Mouse (Mus musculus) liver, adult 2 months (tissue): ENCODE measurements around the gene Aip. TPM values are rescaled to one million over a fixed set of nuclear protein-coding genes. Genes with fewer than 3 reads are reported as not detected.

ENCODE experiments used
- DNase-seq: peaks from one replicate; pipeline ENCODE4 v3.0.0-alpha.2; 2011; ENCODE audit warnings: low read depth, low spot score; ENCODE audit errors: extremely low read depth
- H3K27ac ChIP-seq: fragments of 200-500 bp; replicated peaks from 2 replicates; pipeline ENCODE4 v1.5.1; 2012; ENCODE audit warnings: low read depth, mild to moderate bottlenecking, control low read depth, inconsistent platforms, low read length; ENCODE audit not compliant: insufficient read depth
- H3K27me3 ChIP-seq: fragments of 200-500 bp; 2 replicates; pipeline ENCODE4 v1.6.1; 2012; ENCODE audit warnings: mild to moderate bottlenecking, moderate library complexity, low read length, inconsistent platforms; ENCODE audit not compliant: control insufficient read depth, insufficient read depth
- H3K36me3 ChIP-seq: fragments of 200-500 bp; 2 replicates; pipeline ENCODE4 v1.6.1; 2012; ENCODE audit warnings: low read length, inconsistent platforms; ENCODE audit not compliant: control insufficient read depth, insufficient read depth
- H3K4me1 ChIP-seq: fragments of 200-500 bp; 2 replicates; pipeline ENCODE4 v1.6.1; 2011; ENCODE audit warnings: low read length; ENCODE audit not compliant: control insufficient read depth, insufficient read depth
- H3K4me3 ChIP-seq: fragments of 200-500 bp; 2 replicates; pipeline ENCODE4 v1.5.1; 2011; ENCODE audit warnings: low read depth, mild to moderate bottlenecking, control low read depth, low read length, moderate library complexity; ENCODE audit not compliant: insufficient read depth
- H3K79me2 ChIP-seq: fragments of 200-500 bp; 2 replicates; pipeline ENCODE4 v1.6.1; 2012; ENCODE audit warnings: inconsistent platforms, mild to moderate bottlenecking, low read length, moderate library complexity; ENCODE audit not compliant: control insufficient read depth, insufficient read depth
- H3K9ac ChIP-seq: fragments of 200-500 bp; 2 replicates; pipeline ENCODE4 v1.6.1; 2012; ENCODE audit warnings: low read depth, mild to moderate bottlenecking, control low read depth, inconsistent platforms, low read length
- CTCF ChIP-seq: fragments of 200-500 bp; IDR thresholded peaks from 2 replicates; pipeline ENCODE4 v1.5.1; 2011; ENCODE audit warnings: low read depth, low read length, control low read depth
- POLR2A ChIP-seq: fragments of 200-500 bp; IDR thresholded peaks from 2 replicates; pipeline ENCODE4 v1.6.1; 2011; ENCODE audit warnings: low read length, control low read depth; ENCODE audit not compliant: insufficient read depth; ENCODE audit errors: extremely low read depth
- WGBS: fragments of 180-500 bp; shearing (Covaris S2); methylation state at CpG from one replicate; pipeline ENCODE4 v1.1.7; 2018; 5-methylcytosine and 5-hydroxymethylcytosine counted together
- polyA plus RNA-seq: library from polyadenylated mRNA; depleted of rRNA; stranded (reverse); fragments of >200 nt; gene quantifications from 2 replicates; pipeline ENCODE4 v1.2.3, GENCODE M21; 2012
- total RNA-seq: library from RNA; depleted of rRNA; stranded (reverse); fragments of >200 nt; gene quantifications from 2 replicates; pipeline ENCODE4 v1.2.3, GENCODE M21; 2014

The Aip gene
- total and polyA plus RNA-seq, 2 experiments = 16.5 to 30.0 TPM

DNA sequence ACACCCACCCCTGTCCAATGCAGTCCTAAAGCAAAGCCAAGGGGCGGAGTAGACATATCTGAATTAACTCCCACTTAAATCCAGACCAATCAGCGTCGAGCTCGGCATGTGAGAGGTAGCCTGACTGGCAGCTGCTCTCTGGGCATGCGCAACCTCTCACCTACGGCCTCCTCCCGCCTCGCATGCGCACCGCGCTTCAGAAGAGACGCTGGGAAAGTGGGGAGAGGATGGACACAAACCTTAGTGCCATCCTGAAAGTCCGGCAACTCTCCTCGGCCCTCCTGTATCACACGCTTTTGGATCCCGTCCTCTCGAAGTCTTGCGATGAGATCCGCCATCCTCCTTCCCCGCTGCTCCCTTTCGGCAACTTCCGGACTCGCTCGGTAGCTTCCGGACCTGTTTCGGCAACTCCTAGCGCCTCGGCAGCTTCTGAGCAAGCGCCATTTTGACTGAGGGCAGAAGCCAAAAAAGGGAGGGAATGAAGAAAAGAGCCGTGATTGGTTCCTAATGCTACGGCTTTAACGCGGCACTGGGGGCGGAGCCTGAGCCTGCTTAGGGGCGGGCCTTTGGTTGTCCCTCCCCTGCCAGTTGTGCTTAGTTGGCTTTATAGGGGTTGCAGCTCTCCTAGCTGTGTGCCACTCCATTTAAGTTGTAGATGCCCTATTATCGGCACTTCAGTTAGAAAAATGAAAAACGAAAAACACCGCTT lies 4.4 kb downstream of the Aip start:
- Histone ChIP-seq H3K4me1 (peaks cover 6% of the 10 kb centered on the region; the same call in 1 of the 2 replicates), H3K9ac (peak overlapping the region; percentile 50), H3K27ac (peak overlapping the region; percentile 66), H3K36me3 (no peaks in the 10 kb centered on the region; the same call in 1 of the 2 replicates), H3K4me3 (peak overlapping the region; percentile 51), H3K79me2 (peaks cover 4% of the 10 kb centered on the region; the same call in 1 of the 2 replicates), H3K27me3 (no peaks in the 10 kb centered on the region)
- peak; percentile 95 for DNase-seq
- TF ChIP-seq POLR2A = 0 out of 2 replicates have a peak, but pooled peaks have one; percentile 48
- TF ChIP-seq CTCF = no peak
- 2% methylated on average over 38 of the region's 38 CpGs for WGBS

- no peak overlapping the region for H3K9ac ChIP-seq
- 97% methylated on average over 2 of the region's 2 CpGs for WGBS
- H3K4me3 ChIP-seq = no peak overlapping the region
- no peak overlapping the region for H3K27ac ChIP-seq
- H3K79me2 ChIP-seq = no peaks in the 10 kb centered on the region; the same call in 1 of the 2 replicates
- peaks cover 6% of the 10 kb centered on the region; the same call in 1 of the 2 replicates for H3K4me1 ChIP-seq
- TF ChIP-seq POLR2A = no peak
- TF ChIP-seq CTCF = no peak
- DNase-seq = no peak
- H3K27me3 ChIP-seq = no peaks in the 10 kb centered on the region
- no peaks in the 10 kb centered on the region; the same call in 1 of the 2 replicates for H3K36me3 ChIP-seq
Observed at GRCm38 (mm10) chr19:4120496-4120895, 5.2 kb downstream of the Aip start.

GRCm38 (mm10) chr19:4119716-4120487 lies 5.8 kb downstream of the Aip start:
- no peak for DNase-seq
- TF ChIP-seq POLR2A (no peak), CTCF (no peak)
- Histone ChIP-seq H3K4me3 (no peak overlapping the region), H3K9ac (no peak overlapping the region), H3K36me3 (peaks cover 2% of the 10 kb centered on the region; the same call in 1 of the 2 replicates), H3K4me1 (peaks cover 5% of the 10 kb centered on the region; the same call in 1 of the 2 replicates), H3K27ac (no peak overlapping the region), H3K79me2 (no peaks in the 10 kb centered on the region; the same call in 1 of the 2 replicates), H3K27me3 (no peaks in the 10 kb centered on the region)
- 91% methylated on average over 6 of the region's 6 CpGs for WGBS

GRCm38 (mm10) chr19:4118350-4118749 lies 7.3 kb downstream of the Aip start:
- Histone ChIP-seq H3K27ac (no peak overlapping the region), H3K9ac (no peak overlapping the region), H3K4me3 (no peak overlapping the region), H3K79me2 (no peaks in the 10 kb centered on the region; the same call in 1 of the 2 replicates), H3K27me3 (no peaks in the 10 kb centered on the region), H3K36me3 (peaks cover 2% of the 10 kb centered on the region; the same call in 1 of the 2 replicates), H3K4me1 (peaks cover 8% of the 10 kb centered on the region; the same call in 1 of the 2 replicates)
- no peak for TF ChIP-seq CTCF
- TF ChIP-seq POLR2A = no peak
- WGBS = 96% methylated on average over 2 of the region's 2 CpGs
- DNase-seq = no peak

DNA sequence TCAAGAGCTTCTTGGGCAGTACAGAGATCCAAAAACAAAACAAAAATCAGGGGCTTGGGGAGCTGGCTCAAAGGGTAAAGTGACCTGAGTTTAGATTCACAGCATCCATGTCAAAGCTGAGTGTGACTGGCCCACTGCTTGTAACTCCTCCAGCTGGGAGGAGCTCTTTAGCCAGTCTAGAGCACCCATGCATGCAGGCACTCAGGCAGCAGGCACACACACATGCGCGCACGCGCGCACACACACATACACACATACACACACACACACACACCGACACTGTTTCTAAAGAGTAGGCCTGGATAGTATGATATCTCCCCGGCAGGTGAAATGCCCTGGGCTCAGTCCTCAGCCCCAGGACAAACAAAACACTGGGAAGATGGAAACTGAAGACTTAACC lies 8.7 kb downstream of the Aip start:
- H3K79me2 ChIP-seq = no peaks in the 10 kb centered on the region; the same call in 1 of the 2 replicates
- H3K9ac ChIP-seq = no peak overlapping the region
- H3K4me1 ChIP-seq = peaks cover 14% of the 10 kb centered on the region
- TF ChIP-seq CTCF = no peak
- TF ChIP-seq POLR2A = no peak
- no peak overlapping the region for H3K27ac ChIP-seq
- no peak for DNase-seq
- H3K36me3 ChIP-seq = peaks cover 2% of the 10 kb centered on the region; the same call in 1 of the 2 replicates
- WGBS = 96% methylated on average over 7 of the region's 7 CpGs
- no peaks in the 10 kb centered on the region for H3K27me3 ChIP-seq
- H3K4me3 ChIP-seq = no peak overlapping the region
